Comparison of ENCODE assay signal across 8 mouse cellular contexts in the genomic region with DNA sequence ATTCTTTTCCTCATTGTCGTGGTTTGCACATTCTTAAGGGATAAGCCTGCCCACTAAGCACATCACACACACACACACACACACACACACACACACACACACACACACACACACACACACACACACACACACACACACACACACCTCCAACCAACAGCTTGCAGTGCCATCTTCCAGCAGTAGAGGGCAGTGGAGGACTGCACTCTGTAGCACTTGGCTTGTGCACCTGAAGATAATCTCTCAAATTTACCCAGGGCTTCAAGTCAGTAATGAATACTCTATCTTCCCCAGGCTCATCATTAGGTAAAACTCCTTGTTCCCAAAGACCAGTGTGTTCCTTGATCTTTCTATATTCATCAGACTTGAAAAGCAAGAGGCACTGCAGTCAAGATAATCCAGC. TPM values are rescaled to one million over a fixed set of nuclear protein-coding genes. Genes with fewer than 3 reads are reported as not detected.
DNase-seq lines count a peak whose midpoint lies in the region; ATAC-seq and TF ChIP-seq lines count a peak whose summit lies in the region.

No protein-coding gene starts in this region.

- no peak overlapping the region for H3K27ac ChIP-seq in lung, postnatal 0 days (ENCODE audit: low read length)
- no peak overlapping the region for H3K27ac ChIP-seq in midbrain, embryonic 16.5 days (ENCODE audit: low read length)

- no peak overlapping the region for H3K4me3 ChIP-seq in lung, postnatal 0 days (ENCODE audit: low read depth, low read length)
- no peak overlapping the region for H3K4me3 ChIP-seq in midbrain, embryonic 16.5 days (ENCODE audit: low read depth, low read length)

- peak; percentile 76 for TF ChIP-seq CTCF in lung, postnatal 0 days (IDR thresholded peaks at IDR 0.05)

- no peak overlapping the region for H3K4me2 ChIP-seq in lung, postnatal 0 days (replicated peaks; ENCODE audit: low read depth, low read length)
- H3K4me2 ChIP-seq in midbrain, embryonic 16.5 days (ENCODE audit: low read length) = no peak overlapping the region

- no peak overlapping the region for H3K9ac ChIP-seq in lung, postnatal 0 days (replicated peaks; ENCODE audit: low read depth)
- H3K9ac ChIP-seq in midbrain, embryonic 16.5 days (ENCODE audit: low read depth, low read length) = no peak overlapping the region

- no peak for ATAC-seq in lung, postnatal 0 days
- peak; percentile 67 for ATAC-seq in midbrain, embryonic 16.5 days

- no peaks in the 10 kb centered on the region for H3K9me3 ChIP-seq in lung, postnatal 0 days (ENCODE audit: low read length)
- no peaks in the 10 kb centered on the region for H3K9me3 ChIP-seq in midbrain, embryonic 16.5 days (replicated peaks; ENCODE audit: control insufficient read depth, low read length, poor library complexity, severe bottlenecking)

- no peaks in the 10 kb centered on the region for H3K27me3 ChIP-seq in lung, postnatal 0 days (replicated peaks; ENCODE audit: insufficient read depth, low read length)
- H3K27me3 ChIP-seq in midbrain, embryonic 16.5 days (ENCODE audit: control insufficient read depth, insufficient read depth, low read depth, low read length) = no peaks in the 10 kb centered on the region

- TF ChIP-seq EP300 in lung, postnatal 0 days (IDR thresholded peaks at IDR 0.05) = no peak

- no peaks in the 10 kb centered on the region for H3K36me3 ChIP-seq in lung, postnatal 0 days (ENCODE audit: insufficient read depth, low read length)
- H3K36me3 ChIP-seq in midbrain, embryonic 16.5 days (ENCODE audit: control insufficient read depth, insufficient read depth, low read length) = no peaks in the 10 kb centered on the region

- 27% methylated on average over 1 of the region's 1 CpGs for WGBS in lung, postnatal 0 days
- 0% methylated on average over 1 of the region's 1 CpGs for WGBS in midbrain, embryonic 16.5 days

- H3K4me1 ChIP-seq in lung, postnatal 0 days (ENCODE audit: insufficient read depth, low read depth, low read length) = no peaks in the 10 kb centered on the region
- H3K4me1 ChIP-seq in midbrain, embryonic 16.5 days (ENCODE audit: control insufficient read depth, insufficient read depth, low read length) = no peaks in the 10 kb centered on the region

- DNase-seq in adrenal gland, postnatal 14 days = peak; percentile 54
- no peak for DNase-seq in adrenal gland, postnatal 4 days (ENCODE audit: low spot score in 2 of 2)
- no peak for DNase-seq in lung, postnatal 0 days (ENCODE audit: low spot score)
- no peak for DNase-seq in lung, postnatal 25 days (ENCODE audit: low spot score)
- peak; percentile 84 for DNase-seq in embryo, embryonic 10.5 days (ENCODE audit: low spot score)
- peak; percentile 33 for DNase-seq in left cerebral cortex, adult 11 months (ENCODE audit: low spot score)
- peak; percentile 61 for DNase-seq in thymus, postnatal 0 days (ENCODE audit: low spot score)

RNA-seq across cellular contexts. Expression of a gene that starts 41.8 kb away (rescaled TPM):
- 5.9 and 8.3 TPM in 2 replicates for total RNA-seq in adrenal gland, postnatal 14 days (2021)
- total RNA-seq in adrenal gland, postnatal 4 days (2021) = 10 to 100 TPM; 33.4 to 36.1 TPM
- polyA plus RNA-seq in lung, postnatal 0 days (2015; fragmentation: Nextera tagmentation; extraction: Ambion mirVana) = 0.27 and 0.64 TPM in 2 replicates
- 13.4 and 17.0 TPM in 2 replicates for polyA plus RNA-seq in midbrain, embryonic 16.5 days (2015; fragmentation: Nextera tagmentation; extraction: Ambion mirVana)
- polyA plus RNA-seq in thymus, postnatal 0 days (2015; fragmentation: Nextera tagmentation; extraction: Ambion mirVana) = 0.17 and 0.29 TPM in 2 replicates

Comparison
In these comparisons a context has a peak if more than half of its experiments do, and no peak if none do; other contexts are left out.
1. DNase-seq: peak in adrenal gland, postnatal 14 days (single experiment), embryo, embryonic 10.5 days (single experiment), left cerebral cortex, adult 11 months (single experiment) and thymus, postnatal 0 days (single experiment); none in adrenal gland, postnatal 4 days (0 of 2), lung, postnatal 0 days (single experiment) and lung, postnatal 25 days (single experiment).